Mouse (Mus musculus): ENCODE measurements around the gene Gli2.

Gli2 gene

GRCm38 (mm10) chr1:118795415-118796167, 257.8 kb downstream of the Gli2 start:
- no peak for DNase-seq (ENCODE audit: low read depth)

GRCm38 (mm10) chr1:118789871-118790270, 263.5 kb downstream of the Gli2 start:
- DNase-seq (ENCODE audit: low read depth): no peak

GRCm38 (mm10) chr1:118789468-118789867, 264.0 kb downstream of the Gli2 start:
- DNase-seq (ENCODE audit: low read depth): no peak

GRCm38 (mm10) chr1:118788813-118789212, 264.6 kb downstream of the Gli2 start:
- no peak for DNase-seq (ENCODE audit: low read depth)

GRCm38 (mm10) chr1:118787486-118787885, 265.9 kb downstream of the Gli2 start:
- no peak for DNase-seq (ENCODE audit: low read depth)

Data from c-Kit-positive CD71-positive TER-119-negative erythroid progenitor cells, embryonic 14.5 days (primary cell).